Comparison of ENCODE assay signal across 27 mouse cellular contexts in genomic region chr5:21693372-21693870, GRCm38 (mm10). TPM values are rescaled to one million over a fixed set of nuclear protein-coding genes. Genes with fewer than 3 reads are reported as not detected.
DNase-seq lines count a peak whose midpoint lies in the region; ATAC-seq and TF ChIP-seq lines count a peak whose summit lies in the region.
"Had no signal": no experiment of that assay in that cellular context is flagged by ENCODE, and none has a peak within 500 bp of the region (broad histone marks: within the 10 kb centered on the region; RNA-seq: fewer than 3 reads in every experiment).

No protein-coding gene starts in this region.

- intact Hi-C loops in left cerebral cortex, adult 2 months (cut with DNase I), result no loop called here

- DNase-seq in kidney, adult 11 months, result no peak
- peak; percentile 92 for DNase-seq in kidney, postnatal 0 days (ENCODE audit: low spot score)
- no peak for DNase-seq in kidney, postnatal 4 days
- DNase-seq in left cerebral cortex, adult 2 months (ENCODE audit: extremely low spot score in 1 of 2, low spot score in 2 of 2), result no peak
- DNase-seq: adrenal gland, adult 2 months; adrenal gland, postnatal 14 days; cerebellum, adult 11 months; cerebellum, adult 2 months; cerebellum, adult 9-11 months; cerebellum, postnatal 25 days; forebrain, postnatal 0 days; gastrocnemius, postnatal 25 days; heart, adult 2 months; heart, postnatal 36 days had no signal

- H3K9ac ChIP-seq in kidney, embryonic 14.5 days (ENCODE audit: low read depth, low read length), result no peak overlapping the region
- H3K9ac ChIP-seq in kidney, postnatal 0 days (ENCODE audit: low read depth, low read length), result no peak overlapping the region
- no peak overlapping the region for H3K9ac ChIP-seq in intestine, embryonic 15.5 days
- no peak overlapping the region for H3K9ac ChIP-seq in intestine, embryonic 16.5 days (ENCODE audit: low read depth, low read length)
- H3K9ac ChIP-seq: embryonic facial prominence, embryonic 12.5 days; embryonic facial prominence, embryonic 15.5 days; forebrain, postnatal 0 days; heart, embryonic 13.5 days; hindbrain, embryonic 13.5 days had no signal

- 39% methylated on average over 3 of the region's 3 CpGs for WGBS in kidney, embryonic 14.5 days
- 35% methylated on average over 3 of the region's 3 CpGs for WGBS in kidney, postnatal 0 days
- WGBS in intestine, embryonic 15.5 days, result 42% methylated on average over 3 of the region's 3 CpGs
- WGBS in intestine, embryonic 16.5 days, result 41% methylated on average over 3 of the region's 3 CpGs

- H3K27ac ChIP-seq in kidney, embryonic 14.5 days (ENCODE audit: low read depth, low read length), result no peak overlapping the region
- H3K27ac ChIP-seq in kidney, postnatal 0 days, result no peak overlapping the region
- H3K27ac ChIP-seq in intestine, embryonic 15.5 days, result no peak overlapping the region
- H3K27ac ChIP-seq in intestine, embryonic 16.5 days (ENCODE audit: low read length), result no peak overlapping the region
- no peak overlapping the region for H3K27ac ChIP-seq in left cerebral cortex, adult 2 months
- H3K27ac ChIP-seq: embryonic facial prominence, embryonic 12.5 days; embryonic facial prominence, embryonic 15.5 days; heart, adult 2 months; heart, embryonic 10.5 days; heart, embryonic 13.5 days; hindbrain, embryonic 10.5 days; hindbrain, embryonic 13.5 days had no signal

- H3K27me3 ChIP-seq in kidney, embryonic 14.5 days (ENCODE audit: control insufficient read depth, insufficient read depth, low read length), result no peaks in the 10 kb centered on the region
- H3K27me3 ChIP-seq in kidney, postnatal 0 days (ENCODE audit: insufficient read depth, low read length), result no peaks in the 10 kb centered on the region
- no peaks in the 10 kb centered on the region for H3K27me3 ChIP-seq in intestine, embryonic 15.5 days (replicated peaks)
- H3K27me3 ChIP-seq in intestine, embryonic 16.5 days (replicated peaks; ENCODE audit: control insufficient read depth, insufficient read depth, low read length), result no peaks in the 10 kb centered on the region
- H3K27me3 ChIP-seq: embryonic facial prominence, embryonic 12.5 days; embryonic facial prominence, embryonic 15.5 days; heart, embryonic 13.5 days; hindbrain, embryonic 13.5 days had no signal

- H3K4me2 ChIP-seq in kidney, embryonic 14.5 days (replicated peaks; ENCODE audit: low read depth, low read length), result no peak overlapping the region
- H3K4me2 ChIP-seq in kidney, postnatal 0 days (ENCODE audit: low read length), result no peak overlapping the region
- no peak overlapping the region for H3K4me2 ChIP-seq in intestine, embryonic 15.5 days (replicated peaks)
- H3K4me2 ChIP-seq in intestine, embryonic 16.5 days (ENCODE audit: low read depth, low read length), result no peak overlapping the region
- H3K4me2 ChIP-seq: embryonic facial prominence, embryonic 12.5 days; embryonic facial prominence, embryonic 15.5 days; heart, embryonic 13.5 days; hindbrain, embryonic 13.5 days had no signal

- no peaks in the 10 kb centered on the region for H3K36me3 ChIP-seq in kidney, embryonic 14.5 days (ENCODE audit: control insufficient read depth, insufficient read depth, low read length)
- no peaks in the 10 kb centered on the region for H3K36me3 ChIP-seq in kidney, postnatal 0 days (ENCODE audit: insufficient read depth, low read length)
- no peaks in the 10 kb centered on the region for H3K36me3 ChIP-seq in intestine, embryonic 15.5 days
- no peaks in the 10 kb centered on the region for H3K36me3 ChIP-seq in intestine, embryonic 16.5 days (ENCODE audit: control insufficient read depth, insufficient read depth, low read length)
- H3K36me3 ChIP-seq: embryonic facial prominence, embryonic 12.5 days; embryonic facial prominence, embryonic 15.5 days; heart, embryonic 10.5 days; heart, embryonic 13.5 days had no signal

- TF ChIP-seq CTCF in kidney, postnatal 0 days (IDR thresholded peaks at IDR 0.05; ENCODE audit: low read depth), result no peak
- TF ChIP-seq CTCF in left cerebral cortex, adult 2 months (IDR thresholded peaks at IDR 0.05), result no peak

- H3K4me3 ChIP-seq in kidney, embryonic 14.5 days (ENCODE audit: low read length), result no peak overlapping the region
- H3K4me3 ChIP-seq in kidney, postnatal 0 days (replicated peaks; ENCODE audit: low read depth, low read length), result no peak overlapping the region
- H3K4me3 ChIP-seq in intestine, embryonic 15.5 days (replicated peaks), result no peak overlapping the region
- no peak overlapping the region for H3K4me3 ChIP-seq in intestine, embryonic 16.5 days (ENCODE audit: low read length)
- no peak overlapping the region for H3K4me3 ChIP-seq in left cerebral cortex, adult 2 months
- H3K4me3 ChIP-seq: embryonic facial prominence, embryonic 12.5 days; embryonic facial prominence, embryonic 15.5 days; heart, adult 2 months; heart, embryonic 10.5 days; heart, embryonic 13.5 days; hindbrain, embryonic 10.5 days; hindbrain, embryonic 13.5 days had no signal

- no peaks in the 10 kb centered on the region for H3K4me1 ChIP-seq in kidney, embryonic 14.5 days (ENCODE audit: control insufficient read depth, insufficient read depth, low read length)
- H3K4me1 ChIP-seq in kidney, postnatal 0 days (replicated peaks; ENCODE audit: insufficient read depth, low read length), result no peaks in the 10 kb centered on the region
- no peaks in the 10 kb centered on the region for H3K4me1 ChIP-seq in intestine, embryonic 15.5 days (replicated peaks)
- H3K4me1 ChIP-seq in intestine, embryonic 16.5 days (ENCODE audit: control insufficient read depth, insufficient read depth, low read length), result peaks cover 8% of the 10 kb centered on the region
- H3K4me1 ChIP-seq: embryonic facial prominence, embryonic 12.5 days; embryonic facial prominence, embryonic 15.5 days; heart, embryonic 10.5 days; hindbrain, embryonic 10.5 days; hindbrain, embryonic 13.5 days had no signal

- ATAC-seq in kidney, embryonic 14.5 days (ENCODE audit: low FRiP score, low TSS enrichment), result peak; percentile 82
- no peak; the same call in 1 of the 2 replicates for ATAC-seq in kidney, postnatal 0 days (replicated peaks; ENCODE audit: low FRiP score, low read depth)
- 0 out of 2 replicates have a peak, but pooled peaks have one; percentile 40 for ATAC-seq in intestine, embryonic 15.5 days
- peak; percentile 65; the same call in 1 of the 2 replicates for ATAC-seq in intestine, embryonic 16.5 days
- ATAC-seq: CD4-positive, CD25-positive, alpha-beta regulatory T cell, adult 4 months; forebrain, embryonic 14.5 days; forebrain, postnatal 0 days; hindbrain, embryonic 16.5 days had no signal

- H3K9me3 ChIP-seq in kidney, embryonic 14.5 days (ENCODE audit: control insufficient read depth, low read length), result no peaks in the 10 kb centered on the region; the same call in 1 of the 2 replicates
- no peaks in the 10 kb centered on the region for H3K9me3 ChIP-seq in kidney, postnatal 0 days (replicated peaks; ENCODE audit: low read length)
- no peaks in the 10 kb centered on the region for H3K9me3 ChIP-seq in intestine, embryonic 15.5 days
- no peaks in the 10 kb centered on the region for H3K9me3 ChIP-seq in intestine, embryonic 16.5 days (ENCODE audit: control insufficient read depth, low read length)
- H3K9me3 ChIP-seq: embryonic facial prominence, embryonic 12.5 days; embryonic facial prominence, embryonic 15.5 days; heart, embryonic 10.5 days; heart, embryonic 13.5 days; hindbrain, embryonic 10.5 days; hindbrain, embryonic 13.5 days had no signal

RNA-seq across cellular contexts. Expression of gene Napepld, which starts 7.8 kb away (rescaled TPM):
- 7.2 and 8.2 TPM in 2 replicates for polyA plus RNA-seq in kidney, embryonic 14.5 days (2014; fragmentation: Nextera tagmentation; extraction: Ambion mirVana)
- polyA plus RNA-seq in kidney, postnatal 0 days (2015; fragmentation: Nextera tagmentation; extraction: Ambion mirVana), result 5.4 and 5.6 TPM in 2 replicates
- polyA plus RNA-seq in intestine, embryonic 15.5 days (2015; fragmentation: Nextera tagmentation; extraction: Ambion mirVana), result 3.4 TPM in 2 replicates
- 2.6 and 3.1 TPM in 2 replicates for polyA plus RNA-seq in intestine, embryonic 16.5 days (2015; fragmentation: Nextera tagmentation; extraction: Ambion mirVana)
- 10 to 100 TPM; 13.5 to 15.5 TPM for total RNA-seq in left cerebral cortex, adult 2 months (2021)

RNA-seq across cellular contexts. Expression of gene Pmpcb, which starts 43.5 kb away (rescaled TPM):
- 95.9 and 101 TPM in 2 replicates for polyA plus RNA-seq in kidney, embryonic 14.5 days (2014; fragmentation: Nextera tagmentation; extraction: Ambion mirVana)
- 101 and 107 TPM in 2 replicates for polyA plus RNA-seq in kidney, postnatal 0 days (2015; fragmentation: Nextera tagmentation; extraction: Ambion mirVana)
- polyA plus RNA-seq in intestine, embryonic 15.5 days (2015; fragmentation: Nextera tagmentation; extraction: Ambion mirVana), result 80.7 and 88.8 TPM in 2 replicates
- 82.3 and 85.4 TPM in 2 replicates for polyA plus RNA-seq in intestine, embryonic 16.5 days (2015; fragmentation: Nextera tagmentation; extraction: Ambion mirVana)
- 10 to 100 TPM; 66.8 to 68.7 TPM for total RNA-seq in left cerebral cortex, adult 2 months (2021)

RNA-seq across cellular contexts. Expression of gene Armc10, which starts 47.8 kb away (rescaled TPM):
- 67.0 and 77.1 TPM in 2 replicates for polyA plus RNA-seq in kidney, embryonic 14.5 days (2014; fragmentation: Nextera tagmentation; extraction: Ambion mirVana)
- 43.7 and 44.2 TPM in 2 replicates for polyA plus RNA-seq in kidney, postnatal 0 days (2015; fragmentation: Nextera tagmentation; extraction: Ambion mirVana)
- 33.5 and 37.2 TPM in 2 replicates for polyA plus RNA-seq in intestine, embryonic 15.5 days (2015; fragmentation: Nextera tagmentation; extraction: Ambion mirVana)
- 28.9 and 31.2 TPM in 2 replicates for polyA plus RNA-seq in intestine, embryonic 16.5 days (2015; fragmentation: Nextera tagmentation; extraction: Ambion mirVana)
- total RNA-seq in left cerebral cortex, adult 2 months (2021), result 10 to 100 TPM; 19.2 to 20.9 TPM

RNA-seq across cellular contexts. Expression of gene Fbxl13, which starts 48.0 kb away (rescaled TPM):
- 0.43 TPM in 2 replicates for polyA plus RNA-seq in kidney, embryonic 14.5 days (2014; fragmentation: Nextera tagmentation; extraction: Ambion mirVana)
- 0.32 and 0.46 TPM in 2 replicates for polyA plus RNA-seq in kidney, postnatal 0 days (2015; fragmentation: Nextera tagmentation; extraction: Ambion mirVana)
- polyA plus RNA-seq in intestine, embryonic 15.5 days (2015; fragmentation: Nextera tagmentation; extraction: Ambion mirVana), result 0.11 and 0.20 TPM in 2 replicates
- polyA plus RNA-seq in intestine, embryonic 16.5 days (2015; fragmentation: Nextera tagmentation; extraction: Ambion mirVana), result 0.09 and 0.15 TPM in 2 replicates
- under 1 TPM; 0.18 to 0.19 TPM for total RNA-seq in left cerebral cortex, adult 2 months (2021)
- total RNA-seq: gastrocnemius, adult 8-10 months; heart, adult 2 months; heart, postnatal 36 days had no signal
- polyA plus RNA-seq: CD4-positive, CD25-positive, alpha-beta regulatory T cell, adult 4 months had no signal
